Mouse (Mus musculus): ENCODE results near the gene Gp1bb. TPM values are rescaled to one million over a fixed set of nuclear protein-coding genes. Genes with fewer than 3 reads are reported as not detected.
A peak's percentile ranks its signal among the peaks of the same experiment; 100 is the strongest.

Gene Gp1bb
- total RNA-seq, 2 experiments from 2014 or later: 0.38 to 0.70 TPM

DNA sequence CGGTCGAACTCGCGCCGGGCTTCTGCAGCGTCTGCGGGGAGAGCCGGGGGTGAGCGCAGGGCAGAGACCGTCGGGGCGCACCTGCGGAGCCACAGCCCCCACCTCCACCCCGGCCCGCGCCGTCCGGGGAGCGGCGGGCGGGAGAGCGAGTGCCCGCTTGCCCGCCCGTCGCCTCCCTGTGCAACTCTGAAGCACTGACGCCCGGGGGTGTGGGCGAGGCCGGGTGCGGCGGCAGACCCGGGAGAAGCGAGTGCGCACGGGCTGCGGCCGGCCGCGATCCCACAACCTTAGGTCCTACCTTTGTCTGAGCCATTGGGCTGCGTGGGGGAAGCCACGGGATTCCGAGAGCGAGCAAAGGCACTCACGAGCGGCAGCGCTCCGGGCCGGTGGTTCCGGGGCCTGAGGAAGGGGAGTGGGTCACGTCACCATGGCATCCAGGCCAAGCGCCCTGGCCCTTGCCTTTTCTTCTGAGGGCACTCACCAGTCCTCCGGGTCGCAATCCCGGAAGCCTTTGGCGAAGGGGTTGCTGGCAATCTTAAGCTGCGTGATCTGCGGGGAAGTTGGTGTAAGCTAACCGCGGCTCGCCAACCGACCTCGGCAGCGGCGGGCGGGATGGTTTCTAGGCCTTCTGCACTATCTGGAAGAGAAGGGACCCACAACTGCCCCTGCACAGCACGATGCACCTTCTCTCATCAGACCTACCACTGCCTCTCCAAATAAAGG is 39.6 kb downstream of the Gp1bb start:
- no peak for ATAC-seq (ENCODE audit: poor library complexity, severe bottlenecking)

GRCm38 (mm10) chr16:18581623-18582205 is 40.5 kb downstream of the Gp1bb start:
- no peak for ATAC-seq (ENCODE audit: poor library complexity, severe bottlenecking)

- ATAC-seq (ENCODE audit: poor library complexity, severe bottlenecking): no peak
Observed at GRCm38 (mm10) chr16:18581050-18581622, 41.1 kb downstream of the Gp1bb start.

DNA sequence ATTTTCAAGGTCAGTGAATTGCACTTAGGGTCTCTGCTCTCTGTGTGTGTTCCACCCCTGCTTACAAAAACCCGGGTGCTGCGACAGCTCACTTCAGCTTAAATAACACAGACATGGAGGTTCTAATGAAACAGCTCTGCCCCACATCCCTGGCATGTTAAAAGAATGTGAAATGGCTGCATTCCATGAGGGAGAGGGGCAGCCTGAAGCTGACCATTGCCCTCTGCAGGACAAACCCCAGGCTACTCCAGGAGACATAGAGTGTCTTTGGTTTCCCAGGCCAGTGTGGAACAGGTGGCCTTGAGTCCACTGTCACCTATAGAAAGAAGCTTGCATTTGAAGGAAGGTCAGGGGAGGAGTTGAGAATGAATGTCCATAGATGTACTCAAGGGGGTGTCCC is 41.8 kb downstream of the Gp1bb start:
- no peak for ATAC-seq (ENCODE audit: poor library complexity, severe bottlenecking)

- ATAC-seq (ENCODE audit: poor library complexity, severe bottlenecking): 0 out of 2 replicates have a peak, but pooled peaks have one; percentile 21
Observed at GRCm38 (mm10) chr16:18577599-18578160, 44.5 kb downstream of the Gp1bb start.

- ATAC-seq (ENCODE audit: poor library complexity, severe bottlenecking): no peak
Observed at GRCm38 (mm10) chr16:18577071-18577470, 45.1 kb downstream of the Gp1bb start.

DNA sequence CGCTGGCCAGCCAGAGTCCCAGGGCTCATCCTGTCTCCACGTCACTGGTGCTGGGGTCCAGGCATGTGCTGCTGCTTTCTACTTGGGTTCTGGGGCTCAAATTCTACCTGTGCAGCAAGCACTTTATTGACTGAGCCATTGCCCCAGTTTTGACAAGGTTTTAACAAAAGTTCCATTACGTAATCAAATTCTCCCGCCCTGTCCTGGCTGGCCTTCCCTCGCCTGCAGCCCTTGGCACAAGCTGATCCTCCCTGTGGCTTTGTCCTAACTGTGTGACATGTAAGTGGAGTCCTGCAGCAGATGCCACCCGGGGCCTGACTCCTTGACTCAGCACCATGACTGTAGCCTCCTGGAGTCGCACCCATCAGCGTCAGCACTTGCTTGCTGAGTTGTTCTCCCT is 48.0 kb downstream of the Gp1bb start:
- ATAC-seq (ENCODE audit: poor library complexity, severe bottlenecking): no peak

Other genes with a start within 250 kb of the Gp1bb start
- gene Txnrd2, start 196.0 kb downstream of the Gp1bb start, total RNA-seq (2015): 10.3 and 11.8 TPM in 2 replicates
- 7.0 and 9.3 TPM in 2 replicates for gene Txnrd2, start 196.0 kb downstream of the Gp1bb start, total RNA-seq (2017)
- gene Comt, start 195.6 kb downstream of the Gp1bb start, total RNA-seq (2015): 37.8 and 40.8 TPM in 2 replicates
- 40.1 and 43.8 TPM in 2 replicates for gene Comt, start 195.6 kb downstream of the Gp1bb start, total RNA-seq (2017)
- gene Gnb1l, start 123.7 kb downstream of the Gp1bb start, total RNA-seq (2015): 1.7 and 4.6 TPM in 2 replicates
- gene Gnb1l, start 123.7 kb downstream of the Gp1bb start, total RNA-seq (2017): 0.20 and 3.5 TPM in 2 replicates
- gene Rtl10, start 123.5 kb downstream of the Gp1bb start, total RNA-seq (2015): 2.4 and 2.5 TPM in 2 replicates
- 0.29 and 3.5 TPM in 2 replicates for gene Rtl10, start 123.5 kb downstream of the Gp1bb start, total RNA-seq (2017)
- not detected in 2 replicates for gene Tbx1, start 31.7 kb downstream of the Gp1bb start, total RNA-seq (2015)
- not detected in 2 replicates for gene Tbx1, start 31.7 kb downstream of the Gp1bb start, total RNA-seq (2017)
- 1.7 and 2.9 TPM in 2 replicates for gene Gm49601, start 4.0 kb upstream of the Gp1bb start, total RNA-seq (2015)
- 0.61 and 3.2 TPM in 2 replicates for gene Gm49601, start 4.0 kb upstream of the Gp1bb start, total RNA-seq (2017)
- gene Sept5, start 7.6 kb upstream of the Gp1bb start, total RNA-seq (2015): 19.5 and 23.5 TPM in 2 replicates
- 11.6 and 17.0 TPM in 2 replicates for gene Sept5, start 7.6 kb upstream of the Gp1bb start, total RNA-seq (2017)
- gene Cldn5, start 154.4 kb upstream of the Gp1bb start, total RNA-seq (2015): not detected in 2 replicates
- gene Cldn5, start 154.4 kb upstream of the Gp1bb start, total RNA-seq (2017): not detected in 2 replicates
- gene Ufd1, start 189.4 kb upstream of the Gp1bb start, total RNA-seq (2015): 47.7 and 57.5 TPM in 2 replicates
- 57.6 and 78.5 TPM in 2 replicates for gene Ufd1, start 189.4 kb upstream of the Gp1bb start, total RNA-seq (2017)
- gene Cdc45, start 189.6 kb upstream of the Gp1bb start, total RNA-seq (2015): 62.8 and 67.1 TPM in 2 replicates
- 75.0 and 89.6 TPM in 2 replicates for gene Cdc45, start 189.6 kb upstream of the Gp1bb start, total RNA-seq (2017)
- gene 2510002D24Rik, start 214.2 kb upstream of the Gp1bb start, total RNA-seq (2015): 7.8 and 9.6 TPM in 2 replicates
- gene 2510002D24Rik, start 214.2 kb upstream of the Gp1bb start, total RNA-seq (2017): 9.6 and 9.9 TPM in 2 replicates
- not detected in 2 replicates for gene Gm28539, start 214.2 kb upstream of the Gp1bb start, total RNA-seq (2015)
- gene Gm28539, start 214.2 kb upstream of the Gp1bb start, total RNA-seq (2017): not detected in 2 replicates

Data from megakaryocyte, adult 5-6 weeks (primary cell).